Mouse (Mus musculus): ENCODE measurements around the gene Pef1. TPM values are rescaled to one million over a fixed set of nuclear protein-coding genes. Genes with fewer than 3 reads are reported as not detected.

Pef1 gene
- polyA plus RNA-seq, 1 experiment from 2014 or later, result 70.4 TPM

- Histone ChIP-seq H3K27me3 (replicated peaks; ENCODE audit: control insufficient read depth, insufficient read depth, low read length) (0 out of 2 replicates have a peak, but pooled peaks cover 2% of the 10 kb centered on the region), H3K9ac (ENCODE audit: low read length) (peak overlapping the region; percentile 25; the same call in 1 of the 2 replicates), H3K4me3 (ENCODE audit: low read depth, low read length) (no peak overlapping the region), H3K4me2 (ENCODE audit: low read length) (peak overlapping the region; percentile 23), H3K27ac (ENCODE audit: low read depth) (peak overlapping the region; percentile 47; the same call in 1 of the 2 replicates), H3K36me3 (ENCODE audit: control insufficient read depth, insufficient read depth, low read length) (no peaks in the 10 kb centered on the region), H3K4me1 (replicated peaks; ENCODE audit: control insufficient read depth, insufficient read depth, low read length) (peaks cover 46% of the 10 kb centered on the region), H3K9me3 (ENCODE audit: control insufficient read depth, low read length) (no peaks in the 10 kb centered on the region)
- ATAC-seq (replicated peaks; ENCODE audit: low FRiP score, low TSS enrichment, low read depth) (peak; percentile 57), DNase-seq (ENCODE audit: low spot score) (peak; percentile 75)
- 40% methylated on average over 16 of the region's 16 CpGs for WGBS
These were observed 66.2 kb downstream of the Pef1 start for GRCm38 (mm10) chr4:130168280-130169183.

GRCm38 (mm10) chr4:130169411-130169971 is 67.1 kb downstream of the Pef1 start:
- Histone ChIP-seq H3K9ac (ENCODE audit: low read length) (no peak overlapping the region), H3K36me3 (ENCODE audit: control insufficient read depth, insufficient read depth, low read length) (no peaks in the 10 kb centered on the region), H3K27me3 (replicated peaks; ENCODE audit: control insufficient read depth, insufficient read depth, low read length) (peaks cover 9% of the 10 kb centered on the region; the same call in 1 of the 2 replicates), H3K9me3 (ENCODE audit: control insufficient read depth, low read length) (no peaks in the 10 kb centered on the region), H3K4me3 (ENCODE audit: low read depth, low read length) (no peak overlapping the region), H3K27ac (ENCODE audit: low read depth) (no peak overlapping the region), H3K4me1 (replicated peaks; ENCODE audit: control insufficient read depth, insufficient read depth, low read length) (peaks cover 47% of the 10 kb centered on the region), H3K4me2 (ENCODE audit: low read length) (no peak overlapping the region)
- 81% methylated on average over 16 of the region's 16 CpGs for WGBS
- ATAC-seq (replicated peaks; ENCODE audit: low FRiP score, low TSS enrichment, low read depth) (no peak), DNase-seq (ENCODE audit: low spot score) (no peak)

GRCm38 (mm10) chr4:130170362-130170761 is 68.0 kb downstream of the Pef1 start:
- no peaks in the 10 kb centered on the region for H3K9me3 ChIP-seq (ENCODE audit: control insufficient read depth, low read length)
- peaks cover 9% of the 10 kb centered on the region; the same call in 1 of the 2 replicates for H3K27me3 ChIP-seq (replicated peaks; ENCODE audit: control insufficient read depth, insufficient read depth, low read length)
- H3K9ac ChIP-seq (ENCODE audit: low read length), result no peak overlapping the region
- peaks cover 56% of the 10 kb centered on the region for H3K4me1 ChIP-seq (replicated peaks; ENCODE audit: control insufficient read depth, insufficient read depth, low read length)
- no peak for DNase-seq (ENCODE audit: low spot score)
- H3K4me3 ChIP-seq (ENCODE audit: low read depth, low read length), result no peak overlapping the region
- 85% methylated on average over 4 of the region's 4 CpGs for WGBS
- H3K4me2 ChIP-seq (ENCODE audit: low read length), result no peak overlapping the region
- H3K36me3 ChIP-seq (ENCODE audit: control insufficient read depth, insufficient read depth, low read length), result no peaks in the 10 kb centered on the region
- no peak overlapping the region for H3K27ac ChIP-seq (ENCODE audit: low read depth)
- ATAC-seq (replicated peaks; ENCODE audit: low FRiP score, low TSS enrichment, low read depth), result no peak

GRCm38 (mm10) chr4:130171951-130172765 is 69.8 kb downstream of the Pef1 start:
- WGBS, result 35% methylated on average over 11 of the region's 11 CpGs
- Histone ChIP-seq H3K36me3 (ENCODE audit: control insufficient read depth, insufficient read depth, low read length) (no peaks in the 10 kb centered on the region), H3K9ac (ENCODE audit: low read length) (peak overlapping the region; percentile 5; the same call in 1 of the 2 replicates), H3K9me3 (ENCODE audit: control insufficient read depth, low read length) (no peaks in the 10 kb centered on the region), H3K27ac (ENCODE audit: low read depth) (peak overlapping the region; percentile 18; the same call in 1 of the 2 replicates), H3K4me3 (ENCODE audit: low read depth, low read length) (no peak overlapping the region), H3K4me1 (replicated peaks; ENCODE audit: control insufficient read depth, insufficient read depth, low read length) (peaks cover 56% of the 10 kb centered on the region), H3K4me2 (ENCODE audit: low read length) (peak overlapping the region; percentile 23; the same call in 1 of the 2 replicates), H3K27me3 (replicated peaks; ENCODE audit: control insufficient read depth, insufficient read depth, low read length) (peaks cover 9% of the 10 kb centered on the region; the same call in 1 of the 2 replicates)
- DNase-seq (ENCODE audit: low spot score), result no peak
- ATAC-seq (replicated peaks; ENCODE audit: low FRiP score, low TSS enrichment, low read depth), result no peak

- Histone ChIP-seq H3K27me3 (replicated peaks; ENCODE audit: control insufficient read depth, insufficient read depth, low read length) (peaks cover 9% of the 10 kb centered on the region; the same call in 1 of the 2 replicates), H3K4me1 (replicated peaks; ENCODE audit: control insufficient read depth, insufficient read depth, low read length) (peaks cover 46% of the 10 kb centered on the region), H3K4me3 (ENCODE audit: low read depth, low read length) (0 out of 2 replicates have a peak overlapping the region, but pooled peaks have one; percentile 23), H3K9me3 (ENCODE audit: control insufficient read depth, low read length) (no peaks in the 10 kb centered on the region), H3K27ac (ENCODE audit: low read depth) (no peak overlapping the region), H3K4me2 (ENCODE audit: low read length) (peak overlapping the region; percentile 57), H3K9ac (ENCODE audit: low read length) (no peak overlapping the region), H3K36me3 (ENCODE audit: control insufficient read depth, insufficient read depth, low read length) (no peaks in the 10 kb centered on the region)
- WGBS, result 74% methylated on average over 11 of the region's 11 CpGs
- ATAC-seq (replicated peaks; ENCODE audit: low FRiP score, low TSS enrichment, low read depth), result no peak
- DNase-seq (ENCODE audit: low spot score), result no peak
These were observed 70.9 kb downstream of the Pef1 start for GRCm38 (mm10) chr4:130173060-130173822.

- no peaks in the 10 kb centered on the region for H3K9me3 ChIP-seq (ENCODE audit: control insufficient read depth, low read length)
- peaks cover 40% of the 10 kb centered on the region for H3K4me1 ChIP-seq (replicated peaks; ENCODE audit: control insufficient read depth, insufficient read depth, low read length)
- H3K9ac ChIP-seq (ENCODE audit: low read length), result 0 out of 2 replicates have a peak overlapping the region, but pooled peaks have one; percentile 16
- H3K4me3 ChIP-seq (ENCODE audit: low read depth, low read length), result peak overlapping the region; percentile 23
- 34% methylated on average over 19 of the region's 19 CpGs for WGBS
- H3K27ac ChIP-seq (ENCODE audit: low read depth), result no peak overlapping the region; the same call in 1 of the 2 replicates
- ATAC-seq (replicated peaks; ENCODE audit: low FRiP score, low TSS enrichment, low read depth), result 0 out of 2 replicates have a peak, but pooled peaks have one; percentile 8
- H3K27me3 ChIP-seq (replicated peaks; ENCODE audit: control insufficient read depth, insufficient read depth, low read length), result peaks cover 9% of the 10 kb centered on the region; the same call in 1 of the 2 replicates
- no peak for DNase-seq (ENCODE audit: low spot score)
- H3K4me2 ChIP-seq (ENCODE audit: low read length), result peak overlapping the region; percentile 57
- H3K36me3 ChIP-seq (ENCODE audit: control insufficient read depth, insufficient read depth, low read length), result no peaks in the 10 kb centered on the region
These were observed 71.6 kb downstream of the Pef1 start for GRCm38 (mm10) chr4:130173911-130174311.

- peak overlapping the region; percentile 57 for H3K4me2 ChIP-seq (ENCODE audit: low read length)
- peak; percentile 78 for DNase-seq (ENCODE audit: low spot score)
- WGBS, result 2% methylated on average over 25 of the region's 25 CpGs
These were observed 72.1 kb downstream of the Pef1 start for GRCm38 (mm10) chr4:130174335-130175031.

More at GRCm38 (mm10) chr4:130174335-130175031, 72.1 kb downstream of the Pef1 start:
- peak; percentile 76 for ATAC-seq (replicated peaks; ENCODE audit: low FRiP score, low TSS enrichment, low read depth)
- no peaks in the 10 kb centered on the region for H3K9me3 ChIP-seq (ENCODE audit: control insufficient read depth, low read length)
- no peaks in the 10 kb centered on the region for H3K36me3 ChIP-seq (ENCODE audit: control insufficient read depth, insufficient read depth, low read length)
- H3K27ac ChIP-seq (ENCODE audit: low read depth), result no peak overlapping the region; the same call in 1 of the 2 replicates
- H3K27me3 ChIP-seq (replicated peaks; ENCODE audit: control insufficient read depth, insufficient read depth, low read length), result peaks cover 9% of the 10 kb centered on the region; the same call in 1 of the 2 replicates
- peak overlapping the region; percentile 23 for H3K4me3 ChIP-seq (ENCODE audit: low read depth, low read length)
- H3K9ac ChIP-seq (ENCODE audit: low read length), result 0 out of 2 replicates have a peak overlapping the region, but pooled peaks have one; percentile 16
- peaks cover 40% of the 10 kb centered on the region for H3K4me1 ChIP-seq (replicated peaks; ENCODE audit: control insufficient read depth, insufficient read depth, low read length)

Measured in intestine, embryonic 14.5 days (tissue).